Mouse (Mus musculus): ENCODE results near the gene Fam234a.
"Not testable (repeated sequence)": the region's sequence is repeated elsewhere in the genome, so short reads cannot be mapped to it uniquely, and the experiment has no call there.

Fam234a gene

DNA sequence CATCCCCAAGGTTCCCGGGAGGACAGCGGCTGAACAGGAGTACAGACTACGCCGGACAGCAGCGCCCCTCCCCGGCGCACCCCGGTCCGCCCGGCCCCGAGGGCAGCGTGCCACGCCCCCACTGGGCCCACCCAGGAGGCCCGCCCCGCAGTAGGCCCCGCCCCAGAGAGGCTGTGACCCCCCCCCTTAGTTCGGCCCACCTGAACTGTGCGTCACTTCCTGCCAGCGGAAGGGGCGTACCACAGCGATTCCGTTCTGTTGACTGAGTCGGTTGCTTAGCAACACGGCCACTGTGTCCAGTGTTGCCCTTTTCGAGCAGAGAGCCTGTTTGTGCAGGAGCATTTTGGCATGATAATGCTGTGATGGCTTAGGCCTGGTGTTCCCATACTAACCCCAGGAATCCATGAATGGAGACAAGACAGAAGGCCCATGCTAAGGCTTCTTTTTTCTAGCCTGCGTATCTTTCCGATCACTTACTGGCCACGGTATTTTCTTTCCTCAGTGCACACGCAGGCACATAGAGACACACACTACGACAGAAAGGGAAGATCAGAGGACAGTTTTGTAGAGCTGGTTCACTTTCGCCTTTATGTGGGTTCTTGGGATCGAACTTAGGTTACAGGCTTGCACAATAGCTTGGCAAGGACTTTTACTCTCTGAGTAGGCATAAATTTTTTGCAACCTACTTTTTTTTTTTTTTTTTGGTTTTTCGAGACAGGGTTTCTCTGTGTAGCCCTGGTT, at the start of gene Fam234a:
Fam234a (minus strand) TSS at position 142 of the 741 bp plus-strand sequence.
- DNase-seq (ENCODE audit: low spot score): peak; percentile 95

DNA sequence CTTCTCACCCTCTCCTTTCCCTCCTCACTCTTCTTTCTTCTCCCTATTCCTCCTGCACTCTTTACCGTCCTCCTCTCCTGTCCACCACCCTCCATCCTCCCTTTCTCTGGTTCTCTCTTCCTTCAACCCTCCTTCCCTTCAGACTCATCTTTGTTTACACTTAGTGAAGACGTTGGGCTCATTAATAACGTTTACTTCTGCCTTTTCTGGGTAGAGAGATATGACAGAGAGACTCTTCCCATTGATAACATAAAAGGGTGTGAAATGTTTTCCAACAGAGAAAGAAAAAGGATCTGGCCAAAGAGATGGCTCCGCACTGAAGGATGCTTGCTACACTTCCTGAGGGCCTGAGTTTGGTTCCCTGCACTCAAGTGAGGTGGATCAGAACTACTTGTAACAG, 45.4 kb upstream of the Fam234a start:
- no peak for DNase-seq (ENCODE audit: low spot score)

DNA sequence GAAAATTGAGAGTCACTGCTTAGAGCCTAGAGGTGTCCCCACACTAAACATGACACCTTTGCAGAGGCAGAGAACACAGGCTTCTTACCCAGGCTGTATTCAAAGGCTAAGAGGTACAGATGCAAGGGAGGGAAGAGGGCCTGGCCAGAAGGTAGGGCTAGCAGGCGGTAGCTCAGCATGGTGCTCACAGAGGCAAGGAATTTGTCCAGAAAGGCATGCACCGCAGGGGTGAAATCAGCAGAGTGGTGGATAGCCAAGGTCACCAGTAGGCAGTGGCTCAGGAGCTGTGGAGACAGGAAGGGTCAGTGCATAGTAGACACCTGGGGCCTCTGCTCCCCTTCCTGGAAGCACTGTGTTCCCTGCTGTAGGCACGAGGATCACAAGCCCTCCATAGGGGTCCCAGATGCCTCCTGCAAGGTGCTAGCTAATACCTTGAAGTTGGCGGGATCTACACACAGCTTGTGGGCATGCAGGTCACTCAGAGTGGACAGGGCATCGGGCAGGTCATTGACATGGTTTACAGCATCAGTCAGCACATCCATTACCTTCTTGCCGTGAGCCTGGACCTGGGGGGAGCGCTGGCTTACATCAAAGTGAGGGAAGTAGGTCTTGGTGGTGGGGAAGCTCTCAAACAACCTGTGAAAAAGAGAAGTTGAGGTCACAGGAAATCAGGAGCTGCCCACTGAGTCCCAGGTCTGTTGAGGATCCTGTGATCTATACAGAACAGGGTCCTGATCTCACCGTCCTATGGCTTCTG, 42.3 kb upstream of the Fam234a start:
- DNase-seq (ENCODE audit: low spot score): no peak

DNA sequence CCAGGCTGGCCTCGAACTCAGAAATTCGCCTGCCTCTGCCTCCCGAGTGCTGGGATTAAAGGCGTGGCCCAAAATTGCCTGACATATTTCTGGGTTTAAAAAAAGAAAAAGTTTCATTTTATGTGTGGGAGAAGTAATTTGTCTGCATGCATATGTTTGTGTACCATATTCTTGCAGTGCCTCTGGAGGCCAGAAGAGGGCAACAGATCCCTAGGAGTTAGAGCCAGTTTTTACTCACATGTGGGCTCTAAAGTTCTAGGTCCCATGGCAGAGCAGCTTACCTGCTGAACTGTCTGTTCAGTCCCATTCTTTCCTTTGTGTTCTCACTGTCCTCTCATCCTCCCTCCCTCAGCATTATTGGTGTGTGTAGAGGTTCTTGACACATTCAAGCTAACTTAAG, 32.7 kb upstream of the Fam234a start:
- DNase-seq (ENCODE audit: low spot score): peak; percentile 20

DNA sequence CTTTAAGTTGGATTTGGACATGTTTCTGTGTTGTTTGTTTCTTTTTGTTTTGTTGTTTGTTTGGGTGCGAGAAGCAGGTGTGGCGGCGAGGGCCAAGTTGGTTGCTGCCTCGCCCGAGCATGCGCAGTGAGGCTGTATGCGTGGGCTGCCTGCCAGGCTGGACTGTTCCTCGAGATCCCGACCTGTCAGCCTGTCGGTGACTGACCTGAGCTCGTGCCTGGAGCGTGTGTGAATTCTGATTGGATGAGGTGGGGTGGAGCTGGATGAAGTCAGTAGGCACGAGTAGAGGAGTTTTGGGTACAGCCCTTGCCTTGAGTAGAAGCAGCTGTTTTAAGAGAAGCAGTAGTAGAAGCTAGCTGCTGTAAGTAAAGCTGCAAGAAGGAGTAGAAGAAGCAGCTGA, 31.9 kb upstream of the Fam234a start:
- no peak for DNase-seq (ENCODE audit: low spot score)

DNA sequence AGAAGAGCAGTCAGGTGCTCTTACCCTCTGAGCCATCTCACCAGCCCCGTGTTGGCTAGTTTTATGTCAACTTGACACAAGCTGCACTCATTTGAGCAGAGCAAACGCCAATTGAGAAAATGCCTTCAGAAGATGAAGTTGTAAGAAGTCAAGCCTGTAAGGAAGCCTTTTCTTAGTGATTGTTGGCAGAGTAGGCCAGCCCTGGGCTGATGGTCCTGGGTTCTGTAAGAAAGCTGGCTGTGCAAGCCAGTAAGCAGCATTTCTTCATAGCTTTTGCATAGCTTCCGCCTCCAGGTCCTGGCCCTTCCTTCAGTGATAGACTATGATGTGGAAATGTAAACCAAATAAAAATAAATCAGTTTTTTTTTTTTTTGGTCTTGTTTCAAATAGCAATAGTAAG, 28.5 kb upstream of the Fam234a start:
- no peak for DNase-seq (ENCODE audit: low spot score)

DNA sequence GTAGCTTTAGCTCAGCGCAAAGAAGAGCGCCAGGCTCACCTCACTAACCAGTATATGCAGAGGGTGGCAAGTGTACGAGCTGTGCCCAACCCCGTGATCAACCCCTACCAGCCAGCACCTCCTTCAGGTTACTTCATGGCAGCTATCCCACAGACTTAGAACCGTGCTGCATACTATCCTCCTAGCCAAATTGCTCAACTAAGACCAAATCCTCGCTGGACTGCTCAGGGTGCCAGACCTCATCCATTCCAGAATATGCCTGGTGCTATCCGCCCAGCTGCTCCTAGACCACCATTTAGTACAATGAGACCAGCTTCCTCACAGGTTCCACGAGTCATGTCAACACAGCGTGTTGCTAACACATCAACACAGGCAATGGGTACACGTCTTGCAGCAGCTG, 25.5 kb upstream of the Fam234a start:
- not testable (repeated sequence) for DNase-seq (ENCODE audit: low spot score)

DNA sequence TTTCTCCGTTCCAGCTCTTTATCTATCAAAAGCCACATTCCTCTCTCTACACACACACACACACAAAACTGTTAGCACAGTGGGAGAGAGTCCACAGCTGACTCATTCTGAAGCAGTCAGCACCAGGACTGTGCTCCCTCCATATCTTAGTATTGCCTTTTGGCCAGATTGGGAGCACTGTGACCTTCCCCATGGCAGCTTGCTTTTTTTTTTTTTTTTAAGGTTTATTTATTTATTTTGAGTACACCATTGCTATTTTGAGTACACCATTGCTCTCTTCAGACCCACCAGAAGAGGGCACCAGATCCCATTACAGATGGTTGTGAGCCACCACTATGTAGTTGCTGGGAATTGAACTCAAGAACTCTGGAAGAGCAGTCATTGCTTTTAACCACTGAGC, 24.8 kb upstream of the Fam234a start:
- DNase-seq (ENCODE audit: low spot score): no peak

DNA sequence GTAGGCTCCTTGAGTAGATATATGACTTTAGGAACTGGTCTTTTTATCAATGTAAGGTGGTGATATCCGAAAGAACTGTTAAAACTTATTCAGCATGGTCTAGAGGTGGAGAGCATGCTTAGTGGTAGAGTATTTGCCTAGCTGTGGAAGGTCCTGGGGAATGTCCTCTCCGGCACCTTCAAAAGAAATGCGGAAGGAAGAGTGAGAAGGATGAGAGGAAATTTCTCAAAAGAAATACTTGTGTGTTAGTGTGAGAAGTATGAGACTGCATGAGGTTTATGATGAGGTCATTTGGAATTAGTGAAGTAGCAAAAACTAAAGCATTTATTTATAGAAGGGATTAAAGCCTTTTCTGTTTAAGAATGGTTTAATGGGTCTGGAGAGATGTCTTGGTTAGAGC, 18.3 kb upstream of the Fam234a start:
- no peak for DNase-seq (ENCODE audit: low spot score)

DNA sequence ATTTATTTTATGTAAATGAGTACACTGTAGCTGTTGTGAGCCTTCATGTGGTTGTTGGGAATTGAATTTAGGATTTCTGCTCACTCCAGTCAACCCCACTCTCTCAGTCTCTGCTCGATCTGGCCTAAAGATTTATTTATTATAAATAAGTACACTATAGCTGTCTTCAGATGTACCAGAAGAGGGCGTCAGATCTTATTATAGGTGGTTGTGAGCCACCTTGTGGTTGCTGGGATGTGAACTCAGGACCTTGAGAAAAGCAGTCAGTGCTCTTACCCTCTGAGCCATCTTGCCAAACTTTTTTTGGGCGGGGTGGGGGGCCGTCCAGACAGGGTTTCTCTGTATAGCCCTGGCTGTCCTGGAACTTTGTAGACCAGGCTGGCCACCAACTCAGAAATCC, 17.8 kb upstream of the Fam234a start:
- DNase-seq (ENCODE audit: low spot score): no peak

DNA sequence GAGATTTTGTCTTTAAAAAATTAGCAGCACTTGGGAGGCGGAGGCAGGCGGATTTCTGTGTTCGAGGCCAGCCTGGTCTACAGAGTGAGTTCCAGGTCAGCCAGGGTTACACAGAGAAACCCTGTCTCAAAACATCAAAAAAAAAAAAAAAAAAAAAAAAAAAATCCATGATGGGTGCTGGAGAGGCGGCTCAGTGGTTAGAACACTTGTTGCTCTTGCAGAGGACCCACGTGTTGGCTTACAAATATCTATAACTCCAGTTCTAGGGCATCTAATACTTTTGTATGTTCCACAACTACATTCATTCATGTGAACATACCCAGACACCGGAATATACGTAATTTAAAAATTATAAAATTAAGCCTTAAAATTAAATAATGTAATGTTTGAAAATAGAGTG, 11.3 kb upstream of the Fam234a start:
- DNase-seq (ENCODE audit: low spot score): no peak

DNA sequence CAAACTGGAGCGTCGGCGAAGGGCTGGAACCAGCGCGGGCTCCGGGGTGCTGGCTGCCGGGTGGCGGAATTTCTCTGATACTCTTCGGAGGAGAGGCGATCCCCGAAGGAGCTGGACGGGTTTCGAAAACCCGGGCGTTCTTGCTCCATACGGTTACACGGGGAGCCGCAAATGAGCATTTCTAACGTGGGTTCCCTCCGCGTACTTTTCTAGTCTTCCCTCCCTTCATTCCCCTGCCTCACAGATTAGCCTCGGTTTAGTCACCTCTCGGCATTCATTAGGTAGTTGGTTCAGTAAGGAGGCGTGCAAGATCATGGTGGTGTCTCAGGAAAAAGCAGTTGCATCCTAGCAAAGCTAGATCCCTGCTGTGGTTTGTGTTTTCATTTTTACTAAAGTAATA, 9.4 kb upstream of the Fam234a start:
- DNase-seq (ENCODE audit: low spot score): no peak

DNA sequence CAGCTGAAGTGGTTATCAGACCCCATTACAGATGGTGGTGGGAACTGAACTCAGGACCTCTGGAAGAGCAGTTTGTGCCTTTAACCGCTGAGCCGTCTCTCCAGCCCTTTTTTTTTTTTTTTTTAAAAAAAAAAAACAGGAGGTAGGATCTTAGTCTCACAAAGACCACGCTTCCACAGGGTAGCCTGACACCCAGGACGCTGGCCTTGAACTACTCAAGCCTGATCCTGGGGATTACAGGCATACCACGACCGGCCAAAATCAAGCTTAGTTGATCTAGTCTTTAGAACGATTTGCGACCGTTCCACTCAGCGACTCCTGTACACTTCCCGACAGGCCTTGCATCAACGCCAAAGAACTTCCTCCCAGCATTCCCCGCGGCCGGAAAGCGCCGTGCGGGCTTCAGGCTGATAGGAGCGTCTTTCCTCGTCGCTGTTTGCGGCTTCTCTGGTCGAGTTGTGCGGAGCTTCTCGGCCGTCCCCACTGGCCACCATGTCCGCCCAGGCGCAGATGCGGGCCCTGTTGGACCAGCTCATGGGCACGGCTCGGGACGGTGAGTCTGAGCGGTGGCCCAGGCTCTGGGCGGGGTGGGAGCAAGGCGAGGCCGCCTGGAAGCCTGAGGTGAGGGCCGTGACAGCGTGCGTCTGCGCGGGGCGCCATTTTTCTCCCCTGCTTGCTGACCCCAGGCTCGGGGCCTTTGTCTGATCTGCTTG, 8.7 kb upstream of the Fam234a start, which contains the start of gene Luc7l:
Luc7l (plus strand) TSS at position 358 of the 713 bp plus-strand sequence.
- peak; percentile 93 for DNase-seq (ENCODE audit: low spot score)

DNA sequence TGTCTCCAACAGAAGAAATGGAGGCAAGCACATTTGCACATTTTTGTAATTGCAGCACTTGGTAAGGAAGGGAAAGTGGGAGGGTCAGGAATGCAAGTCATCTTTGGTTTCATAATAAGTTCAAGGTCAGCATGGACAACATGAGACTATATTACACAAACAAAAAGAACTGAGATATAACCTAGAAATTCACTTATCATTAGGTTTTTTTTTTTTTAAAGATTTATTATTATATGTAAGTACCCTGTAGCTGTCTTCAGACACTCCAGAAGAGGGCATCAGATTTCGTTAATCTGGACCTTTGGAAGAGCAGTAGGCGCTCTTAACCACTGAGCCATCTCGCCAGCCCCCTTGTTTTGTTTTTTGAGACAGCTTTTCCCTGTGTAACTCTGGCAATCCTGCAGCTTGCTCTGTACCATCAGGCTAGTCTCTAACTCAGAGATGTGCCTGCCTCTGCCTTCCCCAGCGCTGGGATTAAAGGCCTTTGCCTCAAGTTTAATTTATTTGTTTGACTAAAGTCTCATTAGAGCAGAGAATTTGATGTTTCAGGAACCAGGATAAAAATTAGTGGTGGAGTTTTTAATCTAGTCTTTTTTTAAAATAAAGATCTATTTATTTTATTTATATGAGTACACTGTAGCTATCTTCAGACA, 8.0 kb upstream of the Fam234a start:
- DNase-seq (ENCODE audit: low spot score): no peak

DNA sequence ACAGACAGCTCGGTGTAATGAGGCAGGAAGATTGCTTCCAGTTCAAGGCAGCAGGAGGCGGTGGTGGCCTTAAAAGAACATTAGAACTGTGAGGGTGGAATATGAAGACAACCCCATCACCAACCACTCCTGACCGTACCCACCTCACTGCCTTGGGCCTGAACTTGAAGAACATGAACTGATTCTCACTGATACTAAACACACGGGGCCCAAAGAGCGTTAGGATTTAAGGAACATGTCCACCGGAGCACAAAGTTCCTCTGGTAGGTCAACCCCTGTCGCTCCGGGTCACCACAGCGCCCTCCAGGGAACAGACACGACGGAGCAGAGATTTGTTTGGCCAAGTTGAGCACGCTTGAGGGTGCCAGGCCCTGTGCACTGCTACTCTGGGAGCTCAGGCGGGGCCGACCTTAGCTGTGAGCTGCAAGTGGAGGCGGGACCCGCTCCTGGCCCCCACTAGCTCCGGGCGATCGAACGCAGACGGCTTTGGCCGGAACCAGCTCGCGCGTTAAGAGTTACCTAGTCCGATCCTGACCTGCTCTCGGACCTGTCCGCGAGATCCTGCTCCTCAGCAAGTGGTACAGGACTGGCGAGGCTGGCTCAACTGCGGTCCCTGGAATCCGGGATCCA, 456 bp downstream of the Fam234a start:
- DNase-seq (ENCODE audit: low spot score): peak; percentile 77

DNA sequence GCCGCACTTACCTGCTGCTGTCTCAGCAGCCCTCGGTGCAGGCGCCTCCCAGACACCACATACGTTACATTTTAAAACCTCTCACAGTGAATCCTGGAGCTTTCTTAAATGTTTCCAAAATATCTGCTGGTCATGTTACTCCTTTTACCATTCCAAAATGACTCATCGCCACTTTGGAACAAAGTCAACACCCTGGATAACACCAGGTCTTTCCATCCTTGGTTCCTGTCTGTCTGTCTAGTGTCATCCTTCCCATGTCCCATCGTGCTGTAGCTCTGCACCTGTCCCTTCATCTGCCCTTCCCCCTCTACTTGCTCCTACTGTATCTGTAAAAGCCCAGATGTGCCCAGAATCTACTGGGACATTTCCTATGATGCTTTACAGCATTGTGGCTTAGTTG, 3.1 kb downstream of the Fam234a start:
- no peak for DNase-seq (ENCODE audit: low spot score)

DNA sequence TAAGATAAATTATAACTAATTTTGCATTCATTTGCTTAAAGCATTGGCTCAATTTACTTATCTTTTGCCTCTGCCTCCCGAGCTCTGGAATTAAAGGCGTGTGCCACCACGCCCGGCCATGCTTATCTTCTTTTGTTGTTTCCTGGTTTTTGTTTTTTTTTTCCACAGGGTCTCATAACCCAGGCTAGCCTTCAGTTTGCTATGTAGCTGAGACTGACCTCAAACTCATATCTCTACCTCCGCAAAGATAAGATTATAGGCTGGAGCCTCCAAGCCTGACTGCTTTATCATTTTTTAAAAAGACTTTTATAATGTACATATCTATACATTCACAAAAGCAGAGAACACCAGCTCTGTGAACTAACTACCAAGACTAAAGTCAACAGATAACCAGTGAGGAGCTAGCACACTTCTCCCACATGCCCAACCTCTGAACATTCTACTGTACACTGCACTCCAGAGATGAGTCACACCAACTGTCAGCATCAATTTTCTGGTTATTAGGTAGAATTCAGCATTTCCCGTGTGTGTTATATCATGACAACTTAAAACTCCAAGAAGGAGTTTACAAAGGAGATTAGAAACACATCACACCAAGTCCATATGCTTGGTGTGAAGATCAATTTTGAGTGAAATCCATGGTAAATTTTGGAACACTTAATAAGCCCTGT, 3.8 kb downstream of the Fam234a start:
- no peak for DNase-seq (ENCODE audit: low spot score)

DNA sequence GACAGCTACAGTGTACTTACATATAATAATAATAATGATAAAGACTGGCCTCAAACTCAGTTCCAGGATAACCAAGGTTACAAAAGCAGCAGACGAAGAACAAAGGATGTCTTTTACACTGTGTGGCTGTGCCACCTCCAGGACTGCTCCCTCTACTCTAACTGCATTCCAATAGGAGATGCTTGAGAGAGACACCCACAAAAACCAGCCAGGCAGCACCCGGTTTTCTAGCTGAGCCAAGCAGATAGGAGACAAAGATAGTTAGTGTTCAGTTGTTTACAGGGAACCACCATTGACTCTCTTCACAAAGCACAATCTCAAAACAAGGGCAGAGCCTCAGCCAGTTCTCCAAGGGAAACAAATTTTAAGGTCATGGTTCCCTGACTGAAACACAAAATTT, 4.5 kb downstream of the Fam234a start:
- DNase-seq (ENCODE audit: low spot score): no peak

DNA sequence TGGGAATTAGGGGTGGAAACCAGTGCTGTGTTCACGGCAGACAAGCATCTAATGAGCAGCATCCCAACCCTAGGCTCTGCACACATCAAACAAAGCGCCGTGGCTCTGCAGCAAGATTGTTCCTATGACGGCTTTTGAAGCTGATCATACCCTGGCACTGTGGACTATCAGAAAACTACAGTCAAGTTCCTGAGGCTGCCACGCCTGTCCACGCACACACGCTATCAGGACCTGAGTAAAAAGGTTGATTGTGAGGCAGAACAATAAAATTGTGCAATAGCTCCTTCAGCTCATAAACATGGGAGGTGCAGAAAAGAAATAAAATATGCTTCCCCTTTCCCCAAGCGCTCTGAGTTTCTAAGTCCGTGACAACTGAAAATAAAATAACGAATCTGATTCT, 6.4 kb downstream of the Fam234a start:
- DNase-seq (ENCODE audit: low spot score): no peak

DNA sequence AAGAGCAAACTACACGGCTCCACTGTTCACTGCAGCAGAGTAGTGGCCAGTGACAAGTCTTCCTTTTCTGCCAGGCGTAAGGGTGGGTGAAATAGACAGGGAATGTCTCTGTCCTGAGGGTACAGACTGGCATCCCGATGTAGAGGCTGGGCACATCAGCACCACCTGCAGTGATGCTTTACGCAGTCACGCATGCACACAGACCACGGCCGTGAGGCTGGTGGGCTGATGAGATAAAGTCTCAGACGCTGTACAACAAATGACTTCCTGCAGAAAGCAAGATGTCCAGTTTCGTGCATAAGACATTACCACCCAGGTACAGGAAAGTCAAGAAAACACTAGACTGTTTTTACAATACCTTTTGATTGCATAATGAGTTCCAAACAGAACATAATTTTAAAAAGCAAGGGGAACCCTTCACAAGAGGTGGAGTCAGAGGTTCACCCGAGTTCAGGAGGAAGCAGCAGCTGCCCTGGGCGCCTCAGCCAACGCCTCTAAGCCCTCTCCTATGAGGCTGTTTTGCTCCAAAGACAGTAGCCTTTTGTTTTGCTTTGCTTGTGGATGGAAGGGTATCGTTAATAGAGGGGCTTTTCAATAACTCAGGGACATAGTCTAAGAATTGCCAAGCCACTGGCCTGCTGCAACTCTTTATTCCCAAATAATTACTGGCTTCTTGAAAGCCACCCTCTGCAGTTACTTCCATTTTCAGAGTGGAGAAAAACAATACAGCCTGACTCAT, 8.8 kb downstream of the Fam234a start:
- no peak for DNase-seq (ENCODE audit: low spot score)

DNA sequence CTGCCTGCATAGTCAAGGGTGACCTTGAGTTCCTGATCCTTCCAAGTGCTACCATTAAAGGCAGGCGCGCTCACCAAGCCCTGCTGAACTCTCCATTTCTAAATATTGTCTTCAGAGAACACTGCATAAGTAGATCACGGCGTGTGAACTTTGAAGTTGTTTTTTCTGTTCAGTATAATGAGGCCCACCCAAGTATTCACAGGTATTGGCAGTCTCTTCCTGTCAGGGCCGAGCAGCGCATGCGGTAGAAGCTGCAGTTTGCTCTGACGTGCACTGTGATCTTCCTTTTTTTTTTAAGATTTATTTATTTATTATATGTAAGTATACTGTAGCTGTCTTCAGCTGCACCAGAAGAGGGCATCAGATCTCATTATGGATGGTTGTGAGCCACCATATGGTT, 9.7 kb downstream of the Fam234a start:
- DNase-seq (ENCODE audit: low spot score): no peak

All from urinary bladder, postnatal 14 days (tissue).